Mouse (Mus musculus): Measurements from ENCODE around the gene Dnttip2. TPM values are rescaled to one million over a fixed set of nuclear protein-coding genes. Genes with fewer than 3 reads are reported as not detected.

The Dnttip2 gene
- polyA plus RNA-seq, 1 experiment from 2014 or later, result 87.4 TPM

DNA sequence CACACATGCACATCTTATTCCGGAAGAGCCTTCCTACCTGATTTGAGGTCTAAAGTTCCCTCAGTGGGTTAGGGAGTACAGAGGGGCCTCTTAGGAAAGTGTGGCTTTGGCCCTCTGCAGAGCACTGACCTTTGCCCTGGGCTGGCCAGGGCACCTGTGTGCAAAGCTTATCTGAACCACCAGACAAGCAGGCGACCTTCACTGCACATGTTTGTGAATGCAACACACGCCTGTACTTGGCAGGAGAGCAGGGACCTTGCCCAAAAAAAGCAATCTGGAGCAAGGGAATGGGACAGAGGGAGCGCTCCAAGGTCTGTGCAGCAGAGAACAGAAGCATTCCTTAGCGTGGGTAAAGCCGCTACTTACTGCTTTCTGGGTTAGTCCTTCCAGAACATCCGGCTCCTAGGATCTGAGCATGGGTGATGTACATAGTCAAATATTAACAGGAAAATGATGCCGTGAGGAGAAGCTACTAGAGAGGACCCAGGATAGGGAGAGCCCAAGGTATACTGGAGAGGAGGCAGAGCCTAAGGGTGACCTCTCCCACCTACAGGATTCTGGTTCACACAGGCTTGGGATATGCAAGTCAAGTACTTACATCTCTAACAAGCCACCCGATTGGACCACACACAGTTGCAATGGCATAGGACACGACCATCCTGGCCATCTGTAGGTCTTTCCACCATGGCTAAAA is 38.9 kb downstream of the Dnttip2 start:
- DNase-seq (ENCODE audit: low spot score), result no peak
- no peaks in the 10 kb centered on the region for H3K4me1 ChIP-seq (ENCODE audit: control insufficient read depth, insufficient read depth, low read length)
- H3K9ac ChIP-seq (ENCODE audit: low read length), result no peak overlapping the region
- no peaks in the 10 kb centered on the region for H3K9me3 ChIP-seq (ENCODE audit: control insufficient read depth, low read length)
- no peaks in the 10 kb centered on the region for H3K36me3 ChIP-seq (ENCODE audit: control insufficient read depth, insufficient read depth, low read length)
- no peak overlapping the region for H3K4me2 ChIP-seq (ENCODE audit: low read depth)
- no peaks in the 10 kb centered on the region for H3K27me3 ChIP-seq (ENCODE audit: control insufficient read depth, insufficient read depth, low read length)
- 82% methylated on average over 10 of the region's 10 CpGs for WGBS
- H3K27ac ChIP-seq (ENCODE audit: low read depth, low read length), result no peak overlapping the region
- no peak overlapping the region for H3K4me3 ChIP-seq (ENCODE audit: low read depth, low read length)
- no peak for ATAC-seq (ENCODE audit: insufficient read depth, low FRiP score, low TSS enrichment)

- H3K27me3 ChIP-seq (ENCODE audit: control insufficient read depth, insufficient read depth, low read length), result no peaks in the 10 kb centered on the region
Observed at GRCm38 (mm10) chr3:122313936-122314335, 39.7 kb downstream of the Dnttip2 start.

DNA sequence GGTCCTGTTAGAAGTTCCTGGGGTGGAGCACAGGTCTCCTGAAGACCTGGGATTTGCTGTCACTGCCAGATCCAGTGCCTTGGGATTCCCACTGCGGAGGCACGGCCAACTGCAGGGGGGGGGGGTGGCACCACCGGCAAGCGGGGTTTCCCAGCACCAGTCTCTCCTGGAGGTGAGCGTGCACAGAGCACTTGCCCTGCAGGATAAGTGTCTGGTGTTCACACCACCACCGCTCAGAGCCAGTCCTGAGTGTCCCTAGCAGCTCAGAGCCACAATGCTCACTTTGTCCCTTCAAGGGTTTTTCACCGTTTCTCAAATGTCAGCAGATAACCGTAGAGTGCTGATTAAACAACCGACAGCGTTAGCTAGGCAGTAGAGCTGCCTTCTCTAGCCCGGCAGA is 42.4 kb downstream of the Dnttip2 start:
- WGBS, result 31% methylated on average over 11 of the region's 11 CpGs
- H3K27ac ChIP-seq (ENCODE audit: low read depth, low read length), result no peak overlapping the region
- no peak overlapping the region for H3K4me3 ChIP-seq (ENCODE audit: low read depth, low read length)
- H3K9ac ChIP-seq (ENCODE audit: low read length), result no peak overlapping the region
- H3K9me3 ChIP-seq (ENCODE audit: control insufficient read depth, low read length), result no peaks in the 10 kb centered on the region
- no peak overlapping the region for H3K4me2 ChIP-seq (ENCODE audit: low read depth)
- DNase-seq (ENCODE audit: low spot score) (peak; percentile 21), ATAC-seq (ENCODE audit: insufficient read depth, low FRiP score, low TSS enrichment) (no peak)
- no peaks in the 10 kb centered on the region for H3K36me3 ChIP-seq (ENCODE audit: control insufficient read depth, insufficient read depth, low read length)
- H3K4me1 ChIP-seq (ENCODE audit: control insufficient read depth, insufficient read depth, low read length), result no peaks in the 10 kb centered on the region
- H3K27me3 ChIP-seq (ENCODE audit: control insufficient read depth, insufficient read depth, low read length), result no peaks in the 10 kb centered on the region

More at GRCm38 (mm10) chr3:122313936-122314335, 39.7 kb downstream of the Dnttip2 start:
- Histone ChIP-seq H3K4me2 (ENCODE audit: low read depth) (no peak overlapping the region), H3K9me3 (ENCODE audit: control insufficient read depth, low read length) (no peaks in the 10 kb centered on the region), H3K4me3 (ENCODE audit: low read depth, low read length) (no peak overlapping the region), H3K4me1 (ENCODE audit: control insufficient read depth, insufficient read depth, low read length) (no peaks in the 10 kb centered on the region), H3K36me3 (ENCODE audit: control insufficient read depth, insufficient read depth, low read length) (no peaks in the 10 kb centered on the region), H3K27ac (ENCODE audit: low read depth, low read length) (no peak overlapping the region), H3K9ac (ENCODE audit: low read length) (no peak overlapping the region)
- ATAC-seq (ENCODE audit: insufficient read depth, low FRiP score, low TSS enrichment) (no peak), DNase-seq (ENCODE audit: low spot score) (no peak)
- WGBS, result 65% methylated on average over 7 of the region's 7 CpGs

GRCm38 (mm10) chr3:122317339-122317738 is 43.2 kb downstream of the Dnttip2 start:
- DNase-seq (ENCODE audit: low spot score) (no peak), ATAC-seq (ENCODE audit: insufficient read depth, low FRiP score, low TSS enrichment) (no peak)
- Histone ChIP-seq H3K4me1 (ENCODE audit: control insufficient read depth, insufficient read depth, low read length) (no peaks in the 10 kb centered on the region), H3K36me3 (ENCODE audit: control insufficient read depth, insufficient read depth, low read length) (no peaks in the 10 kb centered on the region), H3K4me2 (ENCODE audit: low read depth) (no peak overlapping the region), H3K27me3 (ENCODE audit: control insufficient read depth, insufficient read depth, low read length) (no peaks in the 10 kb centered on the region), H3K9ac (ENCODE audit: low read length) (no peak overlapping the region), H3K9me3 (ENCODE audit: control insufficient read depth, low read length) (no peaks in the 10 kb centered on the region), H3K4me3 (ENCODE audit: low read depth, low read length) (no peak overlapping the region), H3K27ac (ENCODE audit: low read depth, low read length) (no peak overlapping the region)
- 92% methylated on average over 6 of the region's 6 CpGs for WGBS

DNA sequence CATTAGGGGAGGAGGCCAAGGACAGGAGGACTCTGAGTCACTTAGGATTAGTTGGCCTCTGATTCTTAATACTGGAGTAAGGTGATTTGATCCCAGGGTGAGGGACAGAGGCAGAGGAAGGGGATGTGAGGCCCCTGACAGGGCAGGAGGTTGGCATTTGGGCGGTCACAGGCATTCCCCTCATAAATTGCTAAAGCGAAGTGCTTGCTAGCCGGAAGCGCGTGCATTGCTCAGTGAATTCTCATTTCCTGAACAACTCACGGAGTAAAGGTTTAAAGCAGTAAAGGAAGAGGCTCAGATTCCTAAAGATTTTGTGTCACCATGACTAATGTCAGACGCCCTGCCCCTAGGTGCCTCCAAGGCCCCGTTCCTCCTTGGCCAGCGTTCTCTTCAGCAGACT is 48.0 kb downstream of the Dnttip2 start:
- no peak overlapping the region for H3K9ac ChIP-seq (ENCODE audit: low read length)
- DNase-seq (ENCODE audit: low spot score) (no peak), ATAC-seq (ENCODE audit: insufficient read depth, low FRiP score, low TSS enrichment) (no peak)
- H3K4me2 ChIP-seq (ENCODE audit: low read depth), result no peak overlapping the region
- H3K9me3 ChIP-seq (ENCODE audit: control insufficient read depth, low read length), result no peaks in the 10 kb centered on the region
- H3K4me3 ChIP-seq (ENCODE audit: low read depth, low read length), result no peak overlapping the region
- no peaks in the 10 kb centered on the region for H3K4me1 ChIP-seq (ENCODE audit: control insufficient read depth, insufficient read depth, low read length)
- H3K27me3 ChIP-seq (ENCODE audit: control insufficient read depth, insufficient read depth, low read length), result no peaks in the 10 kb centered on the region
- H3K27ac ChIP-seq (ENCODE audit: low read depth, low read length), result no peak overlapping the region
- WGBS, result 40% methylated on average over 9 of the region's 9 CpGs
- H3K36me3 ChIP-seq (ENCODE audit: control insufficient read depth, insufficient read depth, low read length), result no peaks in the 10 kb centered on the region

DNA sequence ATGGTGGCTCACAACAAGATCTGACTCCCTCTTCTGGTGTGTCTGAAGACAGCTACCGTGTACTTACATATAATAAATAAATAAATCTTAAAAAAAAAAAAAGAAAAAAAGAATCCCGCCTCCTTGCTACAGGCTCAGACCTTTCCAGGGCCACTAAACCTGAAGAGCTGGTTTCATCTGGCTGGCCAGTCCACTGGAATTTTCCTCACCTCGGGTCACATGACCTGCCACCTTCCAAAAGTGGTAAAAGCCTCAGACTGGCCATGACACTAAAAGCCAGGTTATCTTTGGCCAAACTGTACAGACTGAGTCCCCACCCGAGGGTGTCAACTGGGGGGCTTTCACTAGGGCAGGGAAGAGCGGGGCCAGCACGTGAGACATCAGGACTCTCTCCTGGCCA is 49.7 kb downstream of the Dnttip2 start:
- WGBS, result 87% methylated on average over 6 of the region's 6 CpGs
- no peak for DNase-seq (ENCODE audit: low spot score)
- H3K4me3 ChIP-seq (ENCODE audit: low read depth, low read length), result no peak overlapping the region

DNA sequence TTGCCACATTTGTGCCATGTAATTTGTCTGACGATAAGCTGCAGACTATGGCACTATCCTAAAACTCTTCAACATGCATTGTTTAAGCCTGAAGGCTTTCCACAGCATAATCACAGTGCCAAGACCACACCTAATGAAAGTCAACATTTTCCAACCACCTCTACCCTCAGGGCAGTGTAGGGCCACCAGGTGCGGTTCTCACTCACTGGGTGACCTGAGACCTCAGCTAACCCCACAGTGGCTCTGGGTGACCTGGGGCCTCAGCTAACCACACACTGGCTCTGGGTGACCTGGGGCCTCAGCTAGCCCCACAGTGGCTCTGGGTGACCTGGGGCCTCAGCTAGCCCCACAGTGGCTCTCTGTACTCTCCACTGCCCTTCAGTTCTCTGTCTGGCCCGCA is 50.3 kb downstream of the Dnttip2 start:
- 89% methylated on average over 3 of the region's 3 CpGs for WGBS
- no peak overlapping the region for H3K27ac ChIP-seq (ENCODE audit: low read depth, low read length)
- ATAC-seq (ENCODE audit: insufficient read depth, low FRiP score, low TSS enrichment) (no peak), DNase-seq (ENCODE audit: low spot score) (no peak)
- no peaks in the 10 kb centered on the region for H3K9me3 ChIP-seq (ENCODE audit: control insufficient read depth, low read length)
- no peak overlapping the region for H3K4me3 ChIP-seq (ENCODE audit: low read depth, low read length)
- H3K9ac ChIP-seq (ENCODE audit: low read length), result no peak overlapping the region
- H3K4me2 ChIP-seq (ENCODE audit: low read depth), result no peak overlapping the region
- no peaks in the 10 kb centered on the region for H3K4me1 ChIP-seq (ENCODE audit: control insufficient read depth, insufficient read depth, low read length)
- no peaks in the 10 kb centered on the region for H3K36me3 ChIP-seq (ENCODE audit: control insufficient read depth, insufficient read depth, low read length)
- H3K27me3 ChIP-seq (ENCODE audit: control insufficient read depth, insufficient read depth, low read length), result no peaks in the 10 kb centered on the region

More for the DNA sequence above, 49.7 kb downstream of the Dnttip2 start:
- ATAC-seq (ENCODE audit: insufficient read depth, low FRiP score, low TSS enrichment), result no peak
- Histone ChIP-seq H3K27ac (ENCODE audit: low read depth, low read length) (no peak overlapping the region), H3K9ac (ENCODE audit: low read length) (no peak overlapping the region), H3K9me3 (ENCODE audit: control insufficient read depth, low read length) (no peaks in the 10 kb centered on the region), H3K27me3 (ENCODE audit: control insufficient read depth, insufficient read depth, low read length) (no peaks in the 10 kb centered on the region), H3K36me3 (ENCODE audit: control insufficient read depth, insufficient read depth, low read length) (no peaks in the 10 kb centered on the region), H3K4me2 (ENCODE audit: low read depth) (no peak overlapping the region), H3K4me1 (ENCODE audit: control insufficient read depth, insufficient read depth, low read length) (no peaks in the 10 kb centered on the region)

DNA sequence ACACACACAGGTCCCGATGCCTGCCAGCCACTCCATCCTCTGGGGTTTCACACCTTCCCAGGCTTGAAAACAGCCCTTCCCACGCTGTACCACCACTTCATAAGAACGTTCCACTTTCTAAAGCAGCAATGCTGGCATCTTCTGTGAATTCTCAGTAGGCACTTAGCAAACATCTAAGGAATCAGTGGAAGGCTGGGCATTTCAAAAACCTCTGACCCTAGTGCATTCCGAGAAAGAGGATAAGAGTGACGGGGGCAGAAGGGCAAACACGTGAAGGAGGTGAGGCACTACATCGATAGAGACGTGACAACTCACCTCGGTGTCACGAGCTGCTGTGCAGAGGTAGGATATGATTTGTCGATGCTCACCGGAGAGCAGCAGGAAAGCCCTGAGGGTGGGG is 56.3 kb downstream of the Dnttip2 start:
- ATAC-seq (ENCODE audit: insufficient read depth, low FRiP score, low TSS enrichment) (no peak), DNase-seq (ENCODE audit: low spot score) (no peak)
- no peaks in the 10 kb centered on the region for H3K9me3 ChIP-seq (ENCODE audit: control insufficient read depth, low read length)
- no peak overlapping the region for H3K27ac ChIP-seq (ENCODE audit: low read depth, low read length)
- no peak overlapping the region for H3K4me3 ChIP-seq (ENCODE audit: low read depth, low read length)
- 0 out of 2 replicates have a peak, but pooled peaks cover 2% of the 10 kb centered on the region for H3K4me1 ChIP-seq (ENCODE audit: control insufficient read depth, insufficient read depth, low read length)
- H3K4me2 ChIP-seq (ENCODE audit: low read depth), result no peak overlapping the region
- H3K36me3 ChIP-seq (ENCODE audit: control insufficient read depth, insufficient read depth, low read length), result no peaks in the 10 kb centered on the region
- H3K27me3 ChIP-seq (ENCODE audit: control insufficient read depth, insufficient read depth, low read length), result no peaks in the 10 kb centered on the region
- WGBS, result 83% methylated on average over 12 of the region's 12 CpGs
- no peak overlapping the region for H3K9ac ChIP-seq (ENCODE audit: low read length)

GRCm38 (mm10) chr3:122333493-122333892 is 59.3 kb downstream of the Dnttip2 start:
- H3K4me1 ChIP-seq (ENCODE audit: control insufficient read depth, insufficient read depth, low read length), result 0 out of 2 replicates have a peak, but pooled peaks cover 2% of the 10 kb centered on the region
- H3K36me3 ChIP-seq (ENCODE audit: control insufficient read depth, insufficient read depth, low read length), result no peaks in the 10 kb centered on the region
- ATAC-seq (ENCODE audit: insufficient read depth, low FRiP score, low TSS enrichment), result no peak
- no peak overlapping the region for H3K9ac ChIP-seq (ENCODE audit: low read length)
- no peak overlapping the region for H3K4me3 ChIP-seq (ENCODE audit: low read depth, low read length)
- H3K27me3 ChIP-seq (ENCODE audit: control insufficient read depth, insufficient read depth, low read length), result no peaks in the 10 kb centered on the region
- 23% methylated on average over 4 of the region's 4 CpGs for WGBS
- no peak for DNase-seq (ENCODE audit: low spot score)
- H3K27ac ChIP-seq (ENCODE audit: low read depth, low read length), result no peak overlapping the region
- no peaks in the 10 kb centered on the region for H3K9me3 ChIP-seq (ENCODE audit: control insufficient read depth, low read length)
- no peak overlapping the region for H3K4me2 ChIP-seq (ENCODE audit: low read depth)

All from neural tube, embryonic 11.5 days (tissue).